Mouse (Mus musculus): ENCODE data around the gene Zfp39. TPM values are rescaled to one million over a fixed set of nuclear protein-coding genes. Genes with fewer than 3 reads are reported as not detected.

Zfp39 gene
- 0.98 and 1.5 TPM in 2 replicates for polyA plus RNA-seq (2012; rRNA removed; ENCODE audit: low replicate concordance)

DNA sequence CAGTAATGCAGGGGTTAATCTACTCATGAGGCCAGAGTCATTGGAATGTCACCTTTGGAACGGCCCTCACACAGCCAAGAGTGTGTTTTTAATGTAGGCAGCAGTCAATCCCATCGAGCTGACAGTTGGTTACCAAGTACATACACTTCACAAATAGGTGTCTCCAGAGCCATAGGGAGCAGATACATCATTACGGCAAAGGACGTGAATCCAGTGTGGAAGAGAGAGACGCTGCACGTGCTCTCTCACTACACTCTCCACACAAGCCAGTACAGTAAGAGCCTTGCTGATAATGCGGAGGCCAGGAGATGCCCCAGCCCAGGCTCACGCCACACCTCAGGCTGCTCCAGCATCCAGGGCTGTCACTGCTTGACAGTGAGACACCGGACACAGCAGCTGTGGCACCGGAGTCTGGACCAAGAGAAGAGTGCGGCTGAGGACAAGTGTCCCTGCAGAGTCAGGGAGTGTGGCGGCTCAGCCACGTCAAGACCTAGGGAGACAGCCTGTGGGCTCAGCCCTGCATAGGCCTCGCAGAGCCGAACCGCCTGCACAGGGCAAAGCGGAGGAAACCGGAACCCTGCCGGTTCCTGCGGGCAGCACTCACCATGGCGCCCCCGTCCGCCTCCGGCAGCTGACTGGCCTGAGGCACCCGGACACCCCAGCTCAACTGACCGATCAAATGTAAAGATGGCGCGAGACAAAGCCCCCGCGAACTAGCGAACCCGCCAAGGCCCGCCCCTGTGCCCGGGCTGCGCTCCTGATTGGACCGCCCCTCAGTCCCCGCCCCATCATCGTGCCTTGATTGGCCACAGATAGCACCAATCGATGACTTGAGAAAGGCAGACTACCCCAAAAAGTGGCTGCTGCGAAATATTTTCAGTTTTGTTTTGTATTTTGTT lies at the start of gene Zfp39:
TSS of gene Zfp39 (minus strand) at position 715 of the 899 bp plus-strand sequence.

DNA sequence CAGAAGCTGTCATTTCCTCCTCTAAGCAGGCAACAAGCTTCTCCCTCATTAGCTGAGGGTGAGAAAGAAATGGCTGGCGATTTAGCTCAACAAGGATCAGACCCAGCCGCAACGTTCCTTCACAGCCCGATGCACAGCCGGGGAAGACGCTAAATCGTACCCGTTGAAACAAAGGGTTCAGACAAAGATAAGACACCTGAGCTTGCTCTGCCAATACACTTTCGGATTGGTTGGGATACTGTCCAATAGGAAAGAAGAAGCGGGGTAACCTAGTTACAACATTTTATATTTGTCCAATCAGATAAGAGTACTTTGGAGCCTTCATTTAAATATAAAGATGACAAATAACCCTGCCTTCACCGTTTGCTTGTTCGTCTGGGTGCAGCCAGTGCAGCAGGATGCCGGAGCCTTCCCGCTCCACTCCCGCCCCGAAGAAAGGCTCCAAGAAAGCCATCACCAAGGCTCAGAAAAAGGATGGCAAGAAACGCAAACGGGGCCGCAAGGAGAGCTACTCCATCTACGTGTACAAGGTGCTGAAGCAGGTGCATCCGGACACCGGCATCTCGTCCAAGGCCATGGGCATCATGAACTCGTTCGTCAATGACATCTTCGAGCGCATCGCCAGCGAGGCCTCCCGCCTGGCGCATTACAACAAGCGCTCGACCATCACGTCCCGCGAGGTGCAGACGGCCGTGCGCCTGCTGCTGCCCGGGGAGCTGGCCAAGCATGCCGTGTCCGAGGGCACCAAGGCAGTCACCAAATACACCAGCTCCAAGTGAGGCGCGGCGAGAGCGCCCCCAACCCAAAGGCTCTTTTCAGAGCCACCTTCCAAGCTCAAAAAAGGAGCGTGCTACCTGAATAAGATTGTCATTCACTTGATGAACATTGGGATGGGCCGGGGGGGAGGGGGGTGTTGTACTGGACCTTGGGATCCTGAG lies 44.8 kb upstream of the Zfp39 start, which contains the start of gene Hist3h2ba:
TSS of gene Hist3h2ba (plus strand) at position 379 of the 938 bp plus-strand sequence.

DNA sequence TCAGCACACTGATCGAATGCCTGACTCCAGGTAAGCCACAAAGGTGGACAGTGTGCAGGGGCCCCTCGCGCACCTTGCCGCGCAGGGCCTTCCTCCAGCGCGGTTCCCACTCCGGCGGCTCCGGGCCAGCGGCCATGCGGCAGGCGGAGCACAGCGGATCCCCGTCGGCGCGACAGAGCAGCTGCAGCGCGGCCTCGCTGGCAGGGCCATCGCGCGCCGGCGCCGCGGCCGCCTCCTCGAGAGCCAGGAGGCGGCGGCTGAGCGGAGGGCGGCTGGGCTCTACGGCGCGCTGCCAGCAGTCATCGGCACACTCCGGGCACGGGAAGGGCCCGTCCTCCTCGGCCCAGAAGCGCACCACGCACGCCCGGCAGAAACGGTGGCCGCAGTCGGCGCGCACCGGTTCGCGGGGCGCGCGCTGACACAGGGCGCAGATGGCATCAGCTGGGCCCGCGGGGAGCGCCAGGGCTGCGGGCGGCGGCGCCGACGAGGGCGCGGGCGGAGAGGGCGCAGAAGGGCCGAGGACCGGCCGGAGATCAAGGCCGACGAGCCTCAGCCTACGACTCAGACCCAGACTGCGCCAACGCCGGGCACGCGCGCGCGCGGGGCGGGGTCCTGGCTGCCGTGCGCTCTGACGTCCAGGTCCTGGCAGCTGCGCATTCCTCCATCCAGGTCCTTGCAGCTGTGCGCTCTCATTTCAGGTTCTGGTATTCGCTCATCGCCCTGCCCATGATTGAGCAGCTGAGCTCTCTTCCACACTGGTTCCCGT lies 34.5 kb upstream of the Zfp39 start, which contains the start of gene Rnf187:
TSS of gene Rnf187 (minus strand) at position 595 of the 766 bp plus-strand sequence.

DNA sequence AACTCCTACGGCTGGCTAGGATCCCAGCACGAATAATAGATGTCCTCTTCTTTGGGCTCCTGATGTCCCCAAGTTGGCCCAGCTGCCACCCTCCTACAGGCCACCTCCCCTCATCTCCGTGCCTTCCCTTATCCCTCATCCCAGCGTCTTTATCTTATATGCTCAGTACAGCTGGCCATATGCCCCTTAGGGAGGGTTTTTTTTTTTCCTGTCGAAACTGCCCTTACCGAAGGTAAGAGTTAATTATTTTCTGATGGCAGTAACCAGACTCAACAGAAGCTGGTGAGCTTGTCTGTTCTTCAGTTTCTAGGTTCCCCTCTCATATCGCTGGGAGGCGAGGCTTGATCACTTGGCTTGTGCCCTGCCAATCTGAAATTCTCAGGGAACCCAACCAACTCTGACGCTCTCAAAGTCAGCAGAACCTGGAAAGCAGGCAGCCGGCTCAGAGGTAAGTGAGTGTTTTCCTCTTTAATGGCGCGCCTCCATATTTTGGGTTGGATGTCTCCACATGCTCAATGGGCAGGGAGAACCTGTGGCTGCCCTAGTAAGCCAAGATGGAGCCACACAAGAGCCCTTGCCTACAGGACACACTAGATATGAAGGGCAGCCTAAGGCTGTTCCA lies 13.8 kb upstream of the Zfp39 start, which contains the start of gene Btnl10:
TSS of gene Btnl10 (plus strand) at position 164 of the 622 bp plus-strand sequence.

DNA sequence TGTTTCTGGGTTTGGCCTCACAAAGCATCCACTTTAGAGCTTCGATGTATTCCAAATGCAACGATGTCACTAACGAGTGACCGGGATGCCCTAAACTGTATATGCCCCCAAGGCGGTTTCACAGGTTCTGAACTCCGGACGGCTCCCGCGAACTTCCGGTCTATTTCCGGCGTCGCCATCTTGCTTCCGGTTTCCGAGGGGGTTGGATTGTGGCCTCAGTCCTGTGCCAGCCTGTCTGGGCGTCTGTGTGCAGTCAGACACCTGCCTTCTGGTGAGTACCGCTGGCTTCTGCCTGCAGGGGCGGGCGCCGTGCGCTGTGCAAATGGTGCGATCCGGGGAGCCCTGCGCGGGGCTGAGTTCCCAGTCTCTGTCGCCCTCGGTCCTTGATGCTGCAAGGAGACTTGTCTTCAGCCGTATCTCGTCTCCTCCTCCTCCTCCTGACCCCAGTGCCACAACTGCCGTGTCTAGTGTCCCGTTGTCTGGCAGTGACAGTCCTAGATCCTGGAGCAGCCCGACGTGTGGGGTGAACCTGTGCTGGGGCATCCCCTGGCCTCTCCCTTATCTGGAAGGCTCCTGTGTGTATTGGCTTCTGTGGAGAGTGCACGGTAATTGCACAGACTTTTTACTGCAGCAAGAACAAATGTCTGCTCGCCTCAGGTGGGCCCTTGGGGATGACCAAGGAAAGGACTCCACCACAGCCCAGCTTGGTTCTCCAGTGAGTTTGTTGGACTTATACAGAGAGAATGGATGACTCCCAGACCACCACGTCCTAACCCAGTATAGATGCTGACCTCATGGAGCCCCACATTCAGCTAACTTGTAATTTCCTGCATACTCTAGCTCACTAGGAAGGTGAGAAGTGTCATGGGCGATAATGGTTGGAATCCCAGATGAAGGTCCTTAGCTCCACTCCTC lies 36.7 kb downstream of the Zfp39 start, which contains the start of gene 2810021J22Rik:
TSS of gene 2810021J22Rik (plus strand) at position 178 of the 915 bp plus-strand sequence.

DNA sequence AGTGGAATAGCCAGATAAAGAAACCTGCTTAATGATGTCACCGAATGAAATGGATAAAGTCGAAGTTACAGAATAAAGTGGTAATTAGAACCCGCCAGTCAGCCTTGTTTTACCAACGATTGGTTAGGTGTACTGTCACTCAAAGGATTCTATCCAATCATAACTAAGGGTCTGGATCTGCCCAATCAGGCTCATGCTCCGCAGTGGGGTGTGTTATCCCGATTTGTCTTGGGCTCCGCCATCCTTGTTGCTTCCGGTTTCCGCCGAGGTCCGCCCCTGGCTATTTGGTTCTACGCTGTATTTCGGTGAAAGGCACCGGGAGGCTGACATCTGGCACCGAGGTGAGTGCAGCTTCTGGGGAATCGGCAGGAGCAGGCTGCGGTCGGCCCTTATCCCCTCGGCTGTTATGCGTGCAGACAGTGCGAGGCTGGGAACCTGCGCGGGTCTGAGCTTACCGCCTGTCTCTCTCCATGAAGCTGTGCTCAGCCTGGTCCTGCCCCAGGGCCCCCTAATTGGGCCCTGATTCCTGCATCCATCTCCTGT lies 57.0 kb downstream of the Zfp39 start, which contains the start of gene Gm12258:
TSS of gene Gm12258 (plus strand) at position 240 of the 543 bp plus-strand sequence.

DNA sequence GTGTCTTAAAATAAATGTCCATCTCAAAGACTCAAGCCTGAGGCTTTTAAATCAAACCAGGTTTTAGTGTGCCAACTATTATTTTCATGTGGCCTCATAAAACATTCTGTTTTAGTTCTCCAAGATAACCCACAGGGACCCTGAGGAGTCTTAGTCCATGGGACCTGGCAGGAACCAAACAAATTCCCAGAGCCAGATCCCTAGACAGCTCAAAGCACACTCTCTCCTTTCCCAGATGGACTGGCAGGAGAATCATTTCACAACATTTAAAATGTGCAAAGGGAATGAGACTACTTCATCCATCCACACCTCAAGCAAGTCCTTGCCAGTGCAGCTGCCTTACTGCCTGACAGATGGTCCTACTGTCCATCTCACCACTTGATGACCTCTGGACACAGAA lies 65.1 kb downstream of the Zfp39 start, which contains the start of gene Olfr311:
TSS of gene Olfr311 (plus strand) at position 301 of the 400 bp plus-strand sequence.

Other genes with a start within 250 kb of the Zfp39 start
- not detected in 2 replicates for gene Olfr322, start 245.4 kb downstream of the Zfp39 start, polyA plus RNA-seq (2012; rRNA removed; ENCODE audit: low replicate concordance)
- not detected in 2 replicates for gene Olfr320, start 223.1 kb downstream of the Zfp39 start, polyA plus RNA-seq (2012; rRNA removed; ENCODE audit: low replicate concordance)
- not detected in 2 replicates for gene Olfr319, start 205.1 kb downstream of the Zfp39 start, polyA plus RNA-seq (2012; rRNA removed; ENCODE audit: low replicate concordance)
- gene Olfr318, start 180.2 kb downstream of the Zfp39 start, polyA plus RNA-seq (2012; rRNA removed; ENCODE audit: low replicate concordance): not detected in 2 replicates
- gene Olfr317, start 165.0 kb downstream of the Zfp39 start, polyA plus RNA-seq (2012; rRNA removed; ENCODE audit: low replicate concordance): not detected in 2 replicates
- gene Olfr316, start 151.5 kb downstream of the Zfp39 start, polyA plus RNA-seq (2012; rRNA removed; ENCODE audit: low replicate concordance): not detected in 2 replicates
- not detected in 2 replicates for gene Olfr315, start 131.0 kb downstream of the Zfp39 start, polyA plus RNA-seq (2012; rRNA removed; ENCODE audit: low replicate concordance)
- not detected in 2 replicates for gene Olfr314, start 121.3 kb downstream of the Zfp39 start, polyA plus RNA-seq (2012; rRNA removed; ENCODE audit: low replicate concordance)
- 0.62 TPM in 1 of 2 replicates, not detected in the other for gene Fam183b, start 102.3 kb downstream of the Zfp39 start, polyA plus RNA-seq (2012; rRNA removed; ENCODE audit: low replicate concordance)
- not detected in 2 replicates for gene Olfr313, start 89.2 kb downstream of the Zfp39 start, polyA plus RNA-seq (2012; rRNA removed; ENCODE audit: low replicate concordance)
- not detected in 2 replicates for gene Olfr312, start 75.0 kb downstream of the Zfp39 start, polyA plus RNA-seq (2012; rRNA removed; ENCODE audit: low replicate concordance)
- gene Olfr311, start 65.0 kb downstream of the Zfp39 start, polyA plus RNA-seq (2012; rRNA removed; ENCODE audit: low replicate concordance): not detected in 2 replicates
- 2.2 and 4.6 TPM in 2 replicates for gene Gm12258, start 57.1 kb downstream of the Zfp39 start, polyA plus RNA-seq (2012; rRNA removed; ENCODE audit: low replicate concordance)
- 2.4 and 5.2 TPM in 2 replicates for gene 2810021J22Rik, start 37.0 kb downstream of the Zfp39 start, polyA plus RNA-seq (2012; rRNA removed; ENCODE audit: low replicate concordance)
- gene Btnl10, start 13.7 kb upstream of the Zfp39 start, polyA plus RNA-seq (2012; rRNA removed; ENCODE audit: low replicate concordance): not detected in 2 replicates
- 207 and 342 TPM in 2 replicates for gene Rnf187, start 34.7 kb upstream of the Zfp39 start, polyA plus RNA-seq (2012; rRNA removed; ENCODE audit: low replicate concordance)
- 2.9 and 6.0 TPM in 2 replicates for gene Hist3h2ba, start 44.7 kb upstream of the Zfp39 start, polyA plus RNA-seq (2012; rRNA removed; ENCODE audit: low replicate concordance)
- 15.2 and 22.0 TPM in 2 replicates for gene Hist3h2a, start 50.5 kb upstream of the Zfp39 start, polyA plus RNA-seq (2012; rRNA removed; ENCODE audit: low replicate concordance)
- gene Trim17, start 50.5 kb upstream of the Zfp39 start, polyA plus RNA-seq (2012; rRNA removed; ENCODE audit: low replicate concordance): 0.23 and 0.53 TPM in 2 replicates
- gene Trim11, start 73.9 kb upstream of the Zfp39 start, polyA plus RNA-seq (2012; rRNA removed; ENCODE audit: low replicate concordance): 25.9 and 52.2 TPM in 2 replicates
- gene Obscn, start 232.2 kb upstream of the Zfp39 start, polyA plus RNA-seq (2012; rRNA removed; ENCODE audit: low replicate concordance): 1.3 and 104 TPM in 2 replicates